Mouse (Mus musculus) MEL (cell line): ENCODE measurements around the gene Rragd. TPM values are rescaled to one million over a fixed set of nuclear protein-coding genes. Genes with fewer than 3 reads are reported as not detected.

Experiments
- DNase-seq: peaks from one replicate; pipeline ENCODE4 v3.0.0; 2011; ENCODE audit warnings: low read depth, low spot score
- H3K27ac ChIP-seq: 2 replicates; pipeline ENCODE4 v1.5.1; 2012; ENCODE audit warnings: low read depth, mild to moderate bottlenecking, control low read depth, low read length, moderate library complexity; ENCODE audit not compliant: control insufficient read depth
- H3K27me3 ChIP-seq, 2 experiments: fragments of 150-350 bp in 1 of 2; sonication (generic) in 1 of 2; 2 replicates each; pipeline ENCODE4 v1.6.1; 2012; ENCODE audit warnings: low read length in 2 of 2, mild to moderate bottlenecking in 2 of 2, improper control_type of control experiment in 1 of 2, moderate library complexity in 1 of 2; ENCODE audit not compliant: insufficient read depth in 2 of 2, control insufficient read depth in 1 of 2
- H3K36me3 ChIP-seq, 2 experiments: 2 replicates each; pipeline ENCODE4 v1.6.1; 2012 to 2014; ENCODE audit warnings: low read length in 2 of 2, improper control_type of control experiment in 1 of 2, inconsistent platforms in 1 of 2, mild to moderate bottlenecking in 1 of 2; ENCODE audit not compliant: insufficient read depth in 2 of 2, control insufficient read depth in 1 of 2
- H3K4me1 ChIP-seq, 2 experiments: fragments of 150-350 bp in 1 of 2; sonication (generic) in 1 of 2; 2 replicates each; pipeline ENCODE4 v1.6.1; 2012; ENCODE audit warnings: low read length in 2 of 2, improper control_type of control experiment in 1 of 2, mild to moderate bottlenecking in 1 of 2; ENCODE audit not compliant: insufficient read depth in 2 of 2, control insufficient read depth in 1 of 2
- H3K4me3 ChIP-seq, 2 experiments: fragments of 150-350 bp in 1 of 2; sonication (generic) in 1 of 2; 2 replicates each; pipeline ENCODE4 v1.5.1; 2012; ENCODE audit warnings: low read depth in 2 of 2, low read length in 2 of 2, mild to moderate bottlenecking in 2 of 2, moderate library complexity in 2 of 2, control low read depth in 1 of 2, improper control_type of control experiment in 1 of 2; ENCODE audit not compliant: control insufficient read depth in 1 of 2, insufficient read depth in 1 of 2
- H3K79me2 ChIP-seq: 2 replicates; pipeline ENCODE4 v1.6.1; 2012; ENCODE audit warnings: mild to moderate bottlenecking, low read length, moderate library complexity; ENCODE audit not compliant: control insufficient read depth, poor library complexity, insufficient read depth
- H3K9ac ChIP-seq: 2 replicates; pipeline ENCODE4 v1.6.1; 2012; ENCODE audit warnings: low read depth, mild to moderate bottlenecking, control low read depth, low read length, moderate library complexity; ENCODE audit not compliant: control insufficient read depth, poor library complexity, severe bottlenecking
- H3K9me3 ChIP-seq: fragments of 150-350 bp; sonication (generic); replicated peaks from 2 replicates; pipeline ENCODE4 v1.6.1; 2012; ENCODE audit warnings: mild to moderate bottlenecking, low read length, improper control_type of control experiment, moderate library complexity; ENCODE audit not compliant: insufficient read depth
- BHLHE40 ChIP-seq: IDR thresholded peaks from 2 replicates; pipeline ENCODE4 v1.6.1; 2012; ENCODE audit warnings: low read depth, mild to moderate bottlenecking, inconsistent platforms, low read length, improper control_type of control experiment, borderline replicate concordance
- CHD1 ChIP-seq: IDR thresholded peaks from 2 replicates; pipeline ENCODE4 v1.6.1; 2012; ENCODE audit warnings: low read depth, mild to moderate bottlenecking, inconsistent platforms, low read length, improper control_type of control experiment
- CHD2 ChIP-seq: IDR thresholded peaks from 2 replicates; pipeline ENCODE4 v1.6.1; 2011; ENCODE audit warnings: low read length, improper control_type of control experiment
- CTCF ChIP-seq, 3 experiments: IDR thresholded peaks in 2 of 3; conservative IDR thresholded peaks in 1 of 3; 2 replicates each; pipeline ENCODE4 v1.5.1; 2011 to 2012; ENCODE audit warnings: low read length in 3 of 3, low read depth in 2 of 3, mild to moderate bottlenecking in 2 of 3, improper control_type of control experiment in 1 of 3, inconsistent platforms in 1 of 3, mixed read lengths in 1 of 3, moderate library complexity in 1 of 3; ENCODE audit not compliant: control insufficient read depth in 1 of 3, insufficient read depth in 1 of 3, poor library complexity in 1 of 3, severe bottlenecking in 1 of 3
- E2F4 ChIP-seq: IDR thresholded peaks from 2 replicates; pipeline ENCODE4 v1.6.1; 2011; ENCODE audit warnings: low read depth, low read length, improper control_type of control experiment, borderline replicate concordance
- EP300 ChIP-seq, 2 experiments: IDR thresholded peaks; 2 replicates each; pipeline ENCODE4 v1.6.1; 2011; ENCODE audit warnings: improper control_type of control experiment in 2 of 2, low read length in 2 of 2, low read depth in 1 of 2, mild to moderate bottlenecking in 1 of 2
- ETS1 ChIP-seq: IDR thresholded peaks from 2 replicates; pipeline ENCODE4 v1.6.1; 2012; ENCODE audit warnings: low read depth, mild to moderate bottlenecking, inconsistent platforms, low read length, improper control_type of control experiment, moderate library complexity
- GABPA ChIP-seq: IDR thresholded peaks from 2 replicates; pipeline ENCODE4 v1.6.1; 2012; ENCODE audit warnings: low read depth, mild to moderate bottlenecking, inconsistent platforms, low read length, improper control_type of control experiment, moderate library complexity
- HCFC1 ChIP-seq: IDR thresholded peaks from 2 replicates; pipeline ENCODE4 v1.6.1; 2012; ENCODE audit warnings: low read depth, mild to moderate bottlenecking, inconsistent platforms, low read length, improper control_type of control experiment, moderate library complexity
- JUND ChIP-seq: IDR thresholded peaks from 2 replicates; pipeline ENCODE4 v1.6.1; 2011; ENCODE audit warnings: low read depth, mild to moderate bottlenecking, improper control_type of control experiment, low read length
- KAT2A ChIP-seq: conservative IDR thresholded peaks from 2 replicates; pipeline ENCODE4 v1.6.1; 2012; ENCODE audit warnings: low read depth, low read length, improper control_type of control experiment, inconsistent platforms
- MAFK ChIP-seq: IDR thresholded peaks from 2 replicates; pipeline ENCODE4 v1.6.1; 2011; ENCODE audit warnings: low read depth, mild to moderate bottlenecking, low read length, improper control_type of control experiment, borderline replicate concordance
- MAX ChIP-seq: IDR thresholded peaks from 2 replicates; pipeline ENCODE4 v1.6.1; 2011; ENCODE audit warnings: low read length, improper control_type of control experiment
- MXI1 ChIP-seq: IDR thresholded peaks from 2 replicates; pipeline ENCODE4 v1.6.1; 2011; ENCODE audit warnings: mild to moderate bottlenecking, low read depth, low read length, improper control_type of control experiment
- MYB ChIP-seq: IDR thresholded peaks from 2 replicates; pipeline ENCODE4 v1.6.1; 2011; ENCODE audit warnings: mild to moderate bottlenecking, low read depth, low read length, improper control_type of control experiment
- NELFE ChIP-seq: IDR thresholded peaks from 2 replicates; pipeline ENCODE4 v1.6.1; 2011; ENCODE audit warnings: low read depth, low read length, improper control_type of control experiment
- NRF1 ChIP-seq: IDR thresholded peaks from 2 replicates; pipeline ENCODE4 v1.6.1; 2014; ENCODE audit warnings: low read depth, mild to moderate bottlenecking, inconsistent platforms, low read length, improper control_type of control experiment, moderate library complexity; ENCODE audit not compliant: poor library complexity, insufficient read depth, severe bottlenecking
- POLR2AphosphoS2 ChIP-seq: IDR thresholded peaks from 2 replicates; pipeline ENCODE4 v1.6.1; 2011; ENCODE audit warnings: low read length, improper control_type of control experiment
- POLR2AphosphoS5 ChIP-seq: IDR thresholded peaks from 2 replicates; pipeline ENCODE4 v1.6.1; 2012; ENCODE audit warnings: low read depth, borderline replicate concordance, mild to moderate bottlenecking, inconsistent platforms, low read length, moderate library complexity, mixed read lengths
- RAD21 ChIP-seq: IDR thresholded peaks from 2 replicates; pipeline ENCODE4 v1.6.1; 2011; ENCODE audit warnings: mild to moderate bottlenecking, low read depth, low read length, improper control_type of control experiment
- RCOR1 ChIP-seq: IDR thresholded peaks from 2 replicates; pipeline ENCODE4 v1.6.1; 2012; ENCODE audit warnings: low read depth, mild to moderate bottlenecking, inconsistent platforms, low read length, improper control_type of control experiment
- SIN3A ChIP-seq: IDR thresholded peaks from 2 replicates; pipeline ENCODE4 v1.6.1; 2012; ENCODE audit warnings: low read length, improper control_type of control experiment, inconsistent platforms
- TBP ChIP-seq: IDR thresholded peaks from 2 replicates; pipeline ENCODE4 v1.8.0; 2011; ENCODE audit warnings: low read depth, low read length, improper control_type of control experiment
- UBTF ChIP-seq: IDR thresholded peaks from 2 replicates; pipeline ENCODE4 v1.6.1; 2012; ENCODE audit warnings: low read depth, mild to moderate bottlenecking, inconsistent platforms, low read length, improper control_type of control experiment, moderate library complexity, borderline replicate concordance; ENCODE audit not compliant: insufficient read depth
- USF2 ChIP-seq, 2 experiments: IDR thresholded peaks; 2 replicates each; pipeline ENCODE4 v1.6.1; 2011 to 2012; ENCODE audit warnings: improper control_type of control experiment in 2 of 2, low read length in 2 of 2, borderline replicate concordance in 1 of 2, inconsistent platforms in 1 of 2, low read depth in 1 of 2, mild to moderate bottlenecking in 1 of 2; ENCODE audit not compliant: insufficient read depth in 1 of 2
- ZC3H11A ChIP-seq: IDR thresholded peaks from 2 replicates; pipeline ENCODE4 v1.6.1; 2012; ENCODE audit warnings: low read depth, mild to moderate bottlenecking, inconsistent platforms, low read length, improper control_type of control experiment
- ZKSCAN1 ChIP-seq: IDR thresholded peaks from 2 replicates; pipeline ENCODE4 v1.6.1; 2012; ENCODE audit warnings: low read depth, mild to moderate bottlenecking, inconsistent platforms, low read length, improper control_type of control experiment, moderate library complexity
- ZMIZ1 ChIP-seq: IDR thresholded peaks from 2 replicates; pipeline ENCODE4 v1.6.1; 2012; ENCODE audit warnings: low read depth, mild to moderate bottlenecking, inconsistent platforms, low read length, improper control_type of control experiment, moderate library complexity
- polyA plus RNA-seq, 2 experiments: library from polyadenylated mRNA; stranded (reverse) in 1 of 2; unstranded in 1 of 2; fragments of >175 nt in 1 of 2; fragments of >200 nt in 1 of 2; gene quantifications; 2 replicates each; pipeline versions ENCODE4 v1.2.1 to v1.2.4; 2012; ENCODE audit warnings: low replicate concordance in 2 of 2, low read depth in 1 of 2; ENCODE audit not compliant: insufficient read length in 2 of 2, insufficient read depth in 1 of 2, missing spikeins in 1 of 2
- total RNA-seq: library from RNA; depleted of rRNA; stranded (reverse); fragments of 300-350 nt; gene quantifications from 2 replicates; pipeline ENCODE4 v1.2.3, GENCODE M21; 2012

Rragd gene
- total and polyA plus RNA-seq, 3 experiments, result not detected

DNA sequence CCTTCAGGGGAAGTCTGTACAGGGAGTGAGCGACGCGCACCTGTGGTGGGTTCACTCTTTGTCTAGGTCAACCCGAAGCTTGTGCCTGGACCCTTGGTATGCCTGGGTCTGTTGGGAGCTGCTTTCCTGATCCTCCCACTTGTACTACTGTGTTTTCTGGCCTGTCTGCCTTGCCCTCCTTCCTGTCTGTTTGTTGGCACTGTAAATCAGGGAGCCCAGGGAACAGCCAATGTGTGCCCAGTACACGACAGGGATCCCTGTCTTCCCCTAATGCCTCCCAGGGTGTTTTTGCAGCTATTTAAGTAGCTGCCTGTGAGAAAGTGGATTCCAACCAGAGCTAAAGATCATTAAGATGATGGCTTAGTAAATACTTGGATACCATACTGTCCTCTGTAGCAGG, 14.7 kb downstream of the Rragd start:
- Histone ChIP-seq H3K27ac (no peak overlapping the region), H3K27me3 (no peaks in the 10 kb centered on the region; a peak in 1 of 4 replicates)
- DNase-seq, result no peak
- TF ChIP-seq TBP (no peak), USF2 (IDR thresholded peaks at IDR 0.05; ENCODE audit: borderline replicate concordance in 1 of 2, insufficient read depth in 1 of 2, low read depth in 1 of 2, low read length in 2 of 2) (no peak), RAD21 (no peak), BHLHE40 (no peak), MXI1 (no peak), KAT2A (no peak), SIN3A (no peak), CHD2 (no peak), HCFC1 (no peak), MYB (no peak), MAX (no peak), RCOR1 (no peak), CHD1 (no peak), JUND (no peak), GABPA (no peak), ZKSCAN1 (no peak), POLR2AphosphoS2 (no peak)
- TF ChIP-seq, all 39 proteins: peak for 0
- Histone ChIP-seq H3K36me3 (no peaks in the 10 kb centered on the region), H3K4me3 (no peak overlapping the region), H3K9ac (no peak overlapping the region), H3K9me3 (no peaks in the 10 kb centered on the region), H3K4me1 (no peaks in the 10 kb centered on the region), H3K79me2 (no peaks in the 10 kb centered on the region)

GRCm38 (mm10) chr4:32998996-32999395, 16.2 kb downstream of the Rragd start:
- no peaks in the 10 kb centered on the region; a peak in 1 of 4 replicates for H3K27me3 ChIP-seq
- no peak for DNase-seq
- no peaks in the 10 kb centered on the region for H3K4me1 ChIP-seq

More at GRCm38 (mm10) chr4:32998996-32999395, 16.2 kb downstream of the Rragd start:
- no peak for TF ChIP-seq MAFK
- no peak for TF ChIP-seq BHLHE40
- TF ChIP-seq NRF1, result no peak
- no peak for TF ChIP-seq POLR2AphosphoS5
- TF ChIP-seq JUND, result no peak
- TF ChIP-seq NELFE, result no peak
- no peak for TF ChIP-seq CTCF (IDR thresholded peaks at IDR 0.05 in 2 of 3, conservative IDR thresholded peaks at IDR 0.05 in 1 of 3; ENCODE audit: control insufficient read depth in 1 of 3, insufficient read depth in 1 of 3, low read depth in 2 of 3, low read length in 3 of 3, poor library complexity in 1 of 3, severe bottlenecking in 1 of 3)
- no peak for TF ChIP-seq ZKSCAN1
- TF ChIP-seq E2F4, result no peak
- TF ChIP-seq SIN3A, result no peak
- no peak for TF ChIP-seq USF2 (IDR thresholded peaks at IDR 0.05; ENCODE audit: borderline replicate concordance in 1 of 2, insufficient read depth in 1 of 2, low read depth in 1 of 2, low read length in 2 of 2)
- TF ChIP-seq UBTF, result no peak
- TF ChIP-seq ZC3H11A, result no peak
- no peak for TF ChIP-seq ETS1
- TF ChIP-seq CHD1, result no peak
- TF ChIP-seq ZMIZ1, result no peak
- TF ChIP-seq EP300 (IDR thresholded peaks at IDR 0.05; ENCODE audit: low read depth in 1 of 2, low read length in 2 of 2), result no peak
- TF ChIP-seq, all 39 proteins: peak for 0
- Histone ChIP-seq H3K9me3 (no peaks in the 10 kb centered on the region), H3K27ac (no peak overlapping the region), H3K79me2 (no peaks in the 10 kb centered on the region), H3K36me3 (no peaks in the 10 kb centered on the region), H3K4me3 (no peak overlapping the region), H3K9ac (no peak overlapping the region)
